Mouse (Mus musculus) limb, embryonic 12.5 days (tissue): ENCODE measurements around the gene Clcnka. TPM values are rescaled to one million over a fixed set of nuclear protein-coding genes. Genes with fewer than 3 reads are reported as not detected.

Source experiments
- ATAC-seq: fragments of 200-750 bp; cut with Nextera tagmentation; 2 replicates; pipeline ENCODE4 v1.8.0; 2017; ENCODE audit warnings: low read depth, moderate TSS enrichment; ENCODE audit not compliant: insufficient number of reproducible peaks, insufficient read depth, low FRiP score, low TSS enrichment
- H3K27ac ChIP-seq: fragments of 300-500 bp; sonication (generic); 2 replicates; pipeline ENCODE4 v1.5.1; 2016; ENCODE audit warnings: mild to moderate bottlenecking, moderate library complexity
- H3K27me3 ChIP-seq: fragments of 300-500 bp; sonication (generic); 2 replicates; pipeline ENCODE4 v1.6.1; 2016; ENCODE audit warnings: mild to moderate bottlenecking, moderate library complexity
- H3K36me3 ChIP-seq: fragments of 300-500 bp; sonication (generic); 2 replicates; pipeline ENCODE4 v1.6.1; 2016; ENCODE audit warnings: mild to moderate bottlenecking, moderate library complexity
- H3K4me1 ChIP-seq: fragments of 300-500 bp; sonication (generic); replicated peaks from 2 replicates; pipeline ENCODE4 v1.6.1; 2016
- H3K4me2 ChIP-seq: fragments of 300-500 bp; sonication (generic); 2 replicates; pipeline ENCODE4 v1.6.1; 2016; ENCODE audit warnings: mild to moderate bottlenecking, moderate library complexity
- H3K4me3 ChIP-seq: fragments of 300-500 bp; sonication (generic); replicated peaks from 2 replicates; pipeline ENCODE4 v1.5.1; 2016; ENCODE audit warnings: mild to moderate bottlenecking
- H3K9ac ChIP-seq: fragments of 300-500 bp; sonication (generic); replicated peaks from 2 replicates; pipeline ENCODE4 v1.6.1; 2016; ENCODE audit warnings: mild to moderate bottlenecking, moderate library complexity
- H3K9me3 ChIP-seq: fragments of 300-500 bp; sonication (generic); 2 replicates; pipeline ENCODE4 v1.6.1; 2016; ENCODE audit warnings: mild to moderate bottlenecking, moderate library complexity
- WGBS: fragments of 180-500 bp; shearing (Covaris S2); methylation state at CpG from one replicate; pipeline ENCODE4 v1.1.7; 2016; 5-methylcytosine and 5-hydroxymethylcytosine counted together
- polyA plus RNA-seq: library from polyadenylated mRNA; unstranded; fragments of >200 nt; fragmentation: Nextera tagmentation; extraction: Ambion mirVana; gene quantifications from 2 replicates; pipeline ENCODE4 v1.2.1, GENCODE M21; 2016

The Clcnka gene
- polyA plus RNA-seq, 1 experiment from 2014 or later: 0.46 TPM

GRCm38 (mm10) chr4:141367997-141368791 lies 30.3 kb downstream of the Clcnka start, which contains the start of gene Fam131c:
Gene Fam131c (plus strand): TSS chr4:141368220.
- peak within 1 kb of the TSS; percentile 100 for H3K4me2 ChIP-seq
- no peaks in the 10 kb centered on the region for H3K36me3 ChIP-seq
- under 1% methylated on average over 69 of the region's 71 CpGs for WGBS
- peak within 1 kb of the TSS; percentile 62 for H3K4me3 ChIP-seq
- H3K4me1 ChIP-seq: peaks cover 11% of the 10 kb centered on the region
- H3K27me3 ChIP-seq: peaks cover 73% of the 10 kb centered on the region
- H3K9ac ChIP-seq: peak within 1 kb of the TSS; percentile 69
- 0 out of 2 replicates have a peak, but pooled peaks have one; percentile 14 for ATAC-seq
- H3K9me3 ChIP-seq: no peaks in the 10 kb centered on the region
- H3K27ac ChIP-seq: no peak within 1 kb of the TSS

GRCm38 (mm10) chr4:141365876-141366275 lies 32.6 kb downstream of the Clcnka start:
- no peak for ATAC-seq

GRCm38 (mm10) chr4:141365126-141365525 lies 33.4 kb downstream of the Clcnka start:
- ATAC-seq: no peak
- Histone ChIP-seq H3K4me1 (peaks cover 15% of the 10 kb centered on the region), H3K9me3 (no peaks in the 10 kb centered on the region), H3K4me2 (no peak overlapping the region), H3K9ac (no peak overlapping the region), H3K27me3 (peaks cover 70% of the 10 kb centered on the region), H3K27ac (no peak overlapping the region), H3K36me3 (no peaks in the 10 kb centered on the region), H3K4me3 (no peak overlapping the region)
- 56% methylated on average over 8 of the region's 8 CpGs for WGBS

More at GRCm38 (mm10) chr4:141365876-141366275, 32.6 kb downstream of the Clcnka start:
- H3K36me3 ChIP-seq: no peaks in the 10 kb centered on the region
- H3K4me1 ChIP-seq: peaks cover 15% of the 10 kb centered on the region
- no peak overlapping the region for H3K27ac ChIP-seq
- no peaks in the 10 kb centered on the region for H3K9me3 ChIP-seq
- 43% methylated on average over 7 of the region's 7 CpGs for WGBS
- H3K27me3 ChIP-seq: peaks cover 76% of the 10 kb centered on the region
- H3K9ac ChIP-seq: no peak overlapping the region
- H3K4me2 ChIP-seq: no peak overlapping the region
- H3K4me3 ChIP-seq: no peak overlapping the region

- Histone ChIP-seq H3K4me3 (no peak overlapping the region), H3K27me3 (peaks cover 50% of the 10 kb centered on the region), H3K27ac (no peak overlapping the region), H3K4me2 (no peak overlapping the region), H3K9me3 (no peaks in the 10 kb centered on the region), H3K9ac (no peak overlapping the region), H3K36me3 (no peaks in the 10 kb centered on the region), H3K4me1 (peaks cover 21% of the 10 kb centered on the region; the same call in 1 of the 2 replicates)
- WGBS: 28% methylated on average over 11 of the region's 11 CpGs
- no peak; the same call in 1 of the 2 replicates for ATAC-seq
These were observed 35.5 kb downstream of the Clcnka start for GRCm38 (mm10) chr4:141362937-141363548.

- Histone ChIP-seq H3K27me3 (peaks cover 28% of the 10 kb centered on the region), H3K4me1 (peaks cover 17% of the 10 kb centered on the region; the same call in 1 of the 2 replicates), H3K4me3 (no peak overlapping the region), H3K4me2 (no peak overlapping the region), H3K27ac (no peak overlapping the region), H3K9me3 (no peaks in the 10 kb centered on the region), H3K9ac (no peak overlapping the region), H3K36me3 (no peaks in the 10 kb centered on the region)
- no peak for ATAC-seq
- 27% methylated on average over 7 of the region's 7 CpGs for WGBS
These were observed 37.7 kb downstream of the Clcnka start for GRCm38 (mm10) chr4:141360846-141361245.

- peaks cover 12% of the 10 kb centered on the region for H3K27me3 ChIP-seq
- H3K27ac ChIP-seq: no peak overlapping the region
- no peak overlapping the region for H3K9ac ChIP-seq
- H3K36me3 ChIP-seq: no peaks in the 10 kb centered on the region
- ATAC-seq: no peak
- no peak overlapping the region for H3K4me2 ChIP-seq
- peaks cover 17% of the 10 kb centered on the region; the same call in 1 of the 2 replicates for H3K4me1 ChIP-seq
- WGBS: 84% methylated on average over 6 of the region's 6 CpGs
- H3K9me3 ChIP-seq: no peaks in the 10 kb centered on the region
- H3K4me3 ChIP-seq: no peak overlapping the region
These were observed 39.3 kb downstream of the Clcnka start for GRCm38 (mm10) chr4:141359222-141359621.

- Histone ChIP-seq H3K9me3 (no peaks in the 10 kb centered on the region), H3K9ac (no peak overlapping the region), H3K4me2 (no peak overlapping the region), H3K36me3 (no peaks in the 10 kb centered on the region), H3K4me3 (no peak overlapping the region), H3K27me3 (peaks cover 3% of the 10 kb centered on the region; the same call in 1 of the 2 replicates), H3K4me1 (peaks cover 17% of the 10 kb centered on the region), H3K27ac (no peak overlapping the region)
- ATAC-seq: no peak
These were observed 40.7 kb downstream of the Clcnka start for GRCm38 (mm10) chr4:141357811-141358210.

- Histone ChIP-seq H3K4me2 (no peak overlapping the region), H3K4me1 (peaks cover 18% of the 10 kb centered on the region), H3K27me3 (no peaks in the 10 kb centered on the region), H3K9ac (no peak overlapping the region), H3K4me3 (no peak overlapping the region), H3K36me3 (no peaks in the 10 kb centered on the region), H3K9me3 (no peaks in the 10 kb centered on the region), H3K27ac (no peak overlapping the region)
- no peak for ATAC-seq
- WGBS: 69% methylated on average over 8 of the region's 8 CpGs
These were observed 44.7 kb downstream of the Clcnka start for GRCm38 (mm10) chr4:141353868-141354267.

- H3K4me1 ChIP-seq: peaks cover 17% of the 10 kb centered on the region
- no peak overlapping the region for H3K9ac ChIP-seq
- H3K27ac ChIP-seq: no peak overlapping the region
- H3K36me3 ChIP-seq: no peaks in the 10 kb centered on the region
- 78% methylated on average over 5 of the region's 5 CpGs for WGBS
- ATAC-seq: no peak
- H3K9me3 ChIP-seq: no peaks in the 10 kb centered on the region
- no peaks in the 10 kb centered on the region for H3K27me3 ChIP-seq
- H3K4me3 ChIP-seq: no peak overlapping the region
- H3K4me2 ChIP-seq: no peak overlapping the region
These were observed 45.5 kb downstream of the Clcnka start for GRCm38 (mm10) chr4:141352986-141353385.

GRCm38 (mm10) chr4:141351972-141352371 lies 46.6 kb downstream of the Clcnka start:
- Histone ChIP-seq H3K4me3 (no peak overlapping the region), H3K4me2 (no peak overlapping the region), H3K27me3 (no peaks in the 10 kb centered on the region), H3K4me1 (peaks cover 20% of the 10 kb centered on the region), H3K27ac (no peak overlapping the region), H3K9ac (no peak overlapping the region), H3K36me3 (no peaks in the 10 kb centered on the region), H3K9me3 (no peaks in the 10 kb centered on the region)
- WGBS: 56% methylated on average over 7 of the region's 7 CpGs
- ATAC-seq: no peak

- no peak overlapping the region; the same call in 1 of the 2 replicates for H3K9ac ChIP-seq
- H3K27ac ChIP-seq: no peak overlapping the region
- H3K27me3 ChIP-seq: no peaks in the 10 kb centered on the region
- H3K36me3 ChIP-seq: no peaks in the 10 kb centered on the region
- 85% methylated on average over 12 of the region's 12 CpGs for WGBS
- no peak overlapping the region for H3K4me3 ChIP-seq
- peaks cover 20% of the 10 kb centered on the region for H3K4me1 ChIP-seq
- H3K9me3 ChIP-seq: peaks cover 6% of the 10 kb centered on the region; the same call in 1 of the 2 replicates
- no peak overlapping the region for H3K4me2 ChIP-seq
- no peak for ATAC-seq
These were observed 48.5 kb downstream of the Clcnka start for GRCm38 (mm10) chr4:141350015-141350414.
